Mouse (Mus musculus) liver, embryonic 14.5 days (tissue): ENCODE results near the gene Cd44.

Experiments used
- CTCF ChIP-seq: IDR thresholded peaks from 2 replicates; pipeline ENCODE4 v1.5.1; 2016; ENCODE audit warnings: antibody characterized with exemption, low read depth, control low read depth
- EP300 ChIP-seq: IDR thresholded peaks from 2 replicates; pipeline ENCODE4 v1.6.1; 2016; ENCODE audit warnings: antibody characterized with exemption, low read depth

- TF ChIP-seq EP300, result no peak
- no peak for TF ChIP-seq CTCF
Measured at GRCm38 (mm10) chr2:102829201-102829600, 72.3 kb downstream of the Cd44 start.
